Mouse (Mus musculus) MN1 (cell line): ENCODE measurements around the gene Capn11.

Source experiments
- DNase-seq: peaks from one replicate; pipeline ENCODE4 v3.0.0-alpha.2; 2016; ENCODE audit warnings: low spot score

Capn11 gene

DNA sequence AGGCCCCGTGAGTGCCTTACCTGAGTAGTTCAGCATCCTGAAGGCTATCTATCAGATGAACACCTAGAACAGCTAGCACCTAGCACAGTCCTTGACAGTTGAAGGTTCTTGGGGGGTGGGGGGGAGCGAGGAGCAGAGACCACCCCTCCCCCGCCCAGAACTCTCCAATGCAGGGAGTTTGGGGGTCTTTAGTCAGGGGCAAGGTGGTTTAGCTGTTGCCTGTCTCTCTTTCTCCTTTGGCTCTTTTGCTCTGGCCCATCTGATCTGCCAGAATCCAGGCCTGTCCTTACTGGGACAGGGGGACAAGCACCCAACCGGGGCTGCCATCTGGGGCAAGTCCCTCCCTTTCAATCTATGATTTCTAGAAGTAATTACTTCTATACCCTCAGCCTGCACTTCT, at the start of gene Capn11:
TSS of gene Capn11 (minus strand) at position 101 of the 400 bp plus-strand sequence.
- no peak for DNase-seq

DNA sequence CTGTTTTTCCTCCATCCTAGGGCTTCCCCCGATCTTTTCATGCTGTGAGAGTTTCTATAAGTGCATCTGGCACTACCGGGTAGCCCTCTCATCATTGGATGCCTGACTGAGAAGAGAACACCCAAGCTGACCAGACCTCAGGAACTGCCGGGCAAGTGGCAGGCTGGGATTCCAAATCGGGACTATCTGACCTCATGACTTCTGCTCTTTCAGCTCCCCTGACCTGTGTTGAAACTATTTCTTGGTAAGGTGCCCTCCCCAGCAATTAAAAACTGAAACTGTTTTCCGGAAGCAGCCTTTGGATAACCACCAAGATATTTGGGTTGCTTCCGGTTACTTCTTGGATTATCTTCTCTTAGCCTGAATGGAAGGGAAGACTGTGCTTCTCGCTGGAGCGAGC, 49.1 kb upstream of the Capn11 start:
- no peak for DNase-seq

DNA sequence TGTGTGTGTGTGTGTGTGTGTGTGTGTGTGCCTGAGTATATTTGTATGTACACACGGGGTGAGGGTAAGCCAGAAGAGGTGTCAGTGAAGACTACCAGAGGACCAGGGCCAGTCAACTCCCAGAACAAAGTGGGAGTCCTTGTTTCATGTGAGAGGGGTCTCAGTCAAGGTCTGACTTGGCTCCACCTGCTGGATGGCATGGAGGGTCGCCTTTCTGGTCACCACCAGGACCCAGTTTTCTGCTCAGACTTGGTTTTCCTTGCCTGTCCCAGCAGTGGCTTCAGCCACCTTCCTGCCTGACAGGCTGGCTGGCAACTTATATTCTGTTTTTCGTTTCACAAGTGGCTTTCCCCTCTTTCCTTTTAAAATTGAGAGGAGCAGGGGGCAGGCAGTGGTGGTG, 48.3 kb upstream of the Capn11 start:
- DNase-seq, result no peak

DNA sequence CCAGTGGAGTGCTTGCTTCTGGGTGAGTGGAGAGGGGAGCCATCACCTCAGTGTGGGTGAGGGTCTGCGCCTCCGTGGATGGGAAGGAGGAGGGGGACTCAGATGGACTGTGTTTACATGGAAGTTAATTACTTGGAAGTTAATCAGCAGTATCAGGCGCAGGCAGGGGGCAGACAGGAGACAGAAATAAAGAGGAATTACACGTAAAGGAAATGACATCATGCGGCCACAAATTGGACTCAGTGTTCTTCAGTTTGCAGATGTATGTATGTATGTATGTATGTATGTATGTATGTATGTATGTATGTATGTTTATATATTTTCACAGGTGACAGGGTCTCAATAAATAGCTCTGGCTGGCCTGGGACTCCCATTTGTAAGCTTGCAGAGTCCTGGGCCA, 47.7 kb upstream of the Capn11 start:
- no peak for DNase-seq

DNA sequence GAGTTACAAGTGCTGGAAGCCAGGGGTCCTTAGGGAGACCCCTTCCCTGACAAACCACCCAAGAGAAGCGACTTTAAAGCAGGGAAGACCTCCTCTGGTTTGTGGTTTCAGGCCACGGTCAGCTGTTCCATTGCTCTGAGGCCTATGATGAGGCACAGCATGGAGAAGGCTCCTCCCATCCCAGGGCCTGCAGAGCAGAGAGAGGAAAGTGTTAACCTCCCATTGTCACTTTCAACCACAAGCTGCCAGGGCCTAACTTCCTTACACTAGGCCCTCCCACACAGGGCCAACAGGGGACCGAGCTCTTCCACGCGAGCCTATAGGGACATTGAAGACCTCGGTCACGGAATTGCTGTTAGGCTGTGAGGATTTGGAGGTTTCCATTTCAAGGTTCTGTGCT, 44.1 kb upstream of the Capn11 start:
- no peak for DNase-seq

DNA sequence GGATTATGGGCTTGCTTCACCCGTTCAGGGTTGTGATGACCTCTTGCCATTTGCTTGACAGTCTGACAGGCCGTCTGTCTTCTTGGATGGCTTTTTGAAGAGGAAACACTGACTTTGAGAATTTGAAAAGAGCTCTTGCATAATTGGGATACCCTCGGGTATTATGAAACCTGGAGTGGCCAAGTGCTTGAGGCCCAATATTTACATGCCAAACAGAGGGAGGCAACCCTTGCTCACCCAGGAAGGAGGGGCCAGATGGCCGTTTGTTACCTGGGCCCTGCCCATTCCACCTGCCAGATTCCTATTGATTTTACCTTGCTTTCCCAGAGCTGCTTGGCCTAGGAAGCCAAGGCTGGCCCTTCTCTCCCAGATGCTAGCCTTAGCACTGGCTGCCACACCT, 43.1 kb upstream of the Capn11 start:
- no peak for DNase-seq

DNA sequence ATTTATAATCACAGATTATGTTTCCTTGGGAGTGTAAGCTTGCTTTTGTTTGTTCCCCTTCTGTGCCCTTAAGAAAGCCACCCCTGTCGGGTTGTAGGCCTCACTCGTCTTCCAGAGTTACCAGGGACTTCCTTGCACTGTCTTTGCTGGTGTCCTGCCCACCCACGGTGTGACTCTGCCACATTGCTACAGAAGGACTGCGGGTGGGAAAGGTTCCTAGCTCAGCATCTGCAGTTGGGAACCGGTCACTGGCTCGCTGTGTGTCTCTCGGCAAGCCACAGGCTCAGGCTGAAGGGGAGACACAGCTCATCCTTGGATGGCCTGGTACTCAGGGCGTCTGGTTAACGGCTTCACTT, 42.1 kb upstream of the Capn11 start:
- no peak for DNase-seq

DNA sequence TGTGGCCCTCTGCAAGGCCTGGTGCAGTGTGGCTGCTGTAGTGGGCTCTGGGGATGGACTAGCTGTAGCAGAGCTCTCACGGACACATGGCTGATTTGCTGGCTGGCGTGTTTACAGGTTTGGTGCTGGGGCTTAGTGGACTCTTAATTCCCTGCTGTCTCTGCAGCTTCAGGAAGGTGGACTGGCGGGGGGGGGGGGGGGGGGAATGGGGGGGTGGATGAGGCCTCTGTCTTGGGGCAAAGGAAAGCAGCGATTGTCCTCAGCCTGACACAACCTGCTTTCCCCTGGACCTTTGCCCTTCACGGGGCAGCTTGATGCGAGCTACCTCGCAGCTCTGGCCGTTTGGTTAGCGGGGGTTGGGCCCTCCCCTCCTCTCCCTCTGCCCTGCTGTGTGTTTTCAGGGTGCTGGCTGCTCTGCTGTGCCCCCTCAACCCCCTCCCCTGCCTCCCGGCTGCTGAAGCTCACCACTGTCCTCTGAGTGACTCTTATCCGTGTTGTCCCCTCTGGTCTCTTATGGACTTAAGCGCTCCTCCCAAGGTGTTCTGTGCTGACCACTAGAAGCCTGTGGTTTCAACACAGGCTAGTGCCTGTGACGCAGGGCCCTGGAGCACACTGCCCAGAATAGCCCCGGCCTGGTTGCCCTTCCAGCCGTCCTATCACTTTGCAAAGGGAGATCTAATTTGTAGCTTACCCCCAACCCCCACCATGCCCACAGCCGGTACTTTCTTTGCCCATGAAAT, 41.5 kb upstream of the Capn11 start:
- no peak for DNase-seq

DNA sequence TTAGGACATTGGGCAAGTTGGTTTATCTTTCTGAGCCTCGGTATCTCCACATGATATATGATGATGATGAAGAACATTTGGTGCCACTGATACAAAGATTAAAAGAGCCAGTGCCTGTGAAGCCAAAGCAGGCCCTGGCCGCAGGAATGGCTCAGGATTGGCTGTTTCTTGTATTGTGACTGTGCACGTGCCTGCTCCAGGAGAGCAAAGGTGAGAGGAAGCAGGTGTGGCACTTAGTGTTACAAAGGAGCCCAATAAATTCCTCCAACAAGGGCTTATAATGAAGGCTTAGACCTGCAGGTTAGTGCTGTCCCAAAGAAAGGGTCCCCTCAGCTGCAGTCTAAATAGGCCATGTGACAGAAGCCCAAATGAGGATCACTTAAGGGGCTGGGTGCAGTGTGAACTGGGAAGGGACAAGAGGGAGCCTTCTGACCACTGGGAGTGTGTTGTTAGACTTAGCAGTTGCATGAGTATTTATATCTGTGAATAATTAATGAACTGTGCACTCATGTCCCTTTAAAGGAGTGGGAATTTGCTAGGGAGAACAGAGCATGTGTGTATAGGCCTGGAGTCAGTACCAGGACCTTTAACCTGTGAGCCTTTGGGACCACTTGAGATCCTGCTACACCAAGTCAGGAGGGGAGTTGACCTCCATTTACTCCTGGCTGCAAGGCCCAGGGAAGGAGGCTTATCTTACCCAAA, 40.1 kb upstream of the Capn11 start:
- no peak for DNase-seq

DNA sequence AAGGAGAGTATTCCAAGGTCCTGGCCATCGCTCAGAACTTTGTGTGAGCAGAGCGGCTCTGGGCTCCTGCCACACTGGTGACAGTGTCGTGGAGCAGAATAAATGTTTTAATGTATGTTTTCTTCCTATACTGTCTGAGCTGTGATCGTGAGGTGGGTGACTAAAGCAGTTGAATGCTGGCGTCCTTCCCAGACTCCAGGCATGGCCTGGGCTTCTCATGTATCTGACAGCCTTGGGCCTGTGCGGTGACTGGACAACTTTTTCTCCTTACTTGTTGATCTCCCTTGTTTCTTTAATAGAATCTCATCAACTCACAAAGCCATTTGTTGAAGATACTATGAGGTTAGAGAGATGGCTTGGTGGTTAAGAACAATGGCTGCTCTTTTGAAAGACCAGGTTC, 39.2 kb upstream of the Capn11 start:
- peak; percentile 62 for DNase-seq

DNA sequence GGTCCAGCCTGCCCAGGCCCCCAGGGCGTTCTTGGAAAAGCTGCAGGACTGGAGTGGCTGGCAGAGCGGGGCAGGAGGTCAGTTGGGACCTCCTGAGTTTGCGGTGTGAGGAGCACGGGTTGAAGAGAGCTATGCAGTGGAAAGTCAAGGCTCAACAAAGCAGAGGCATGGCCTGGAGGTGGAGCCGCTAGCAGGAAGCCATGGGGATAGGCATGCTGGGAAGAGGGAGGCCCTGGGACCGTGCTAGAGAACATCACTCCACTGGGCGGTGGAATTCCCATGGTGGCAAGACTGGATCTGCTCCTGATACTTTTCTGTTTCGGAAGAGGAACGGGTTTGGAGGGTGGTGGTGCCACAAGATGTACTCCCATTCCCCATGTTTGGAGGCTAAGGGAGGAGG, 37.9 kb upstream of the Capn11 start:
- no peak for DNase-seq

DNA sequence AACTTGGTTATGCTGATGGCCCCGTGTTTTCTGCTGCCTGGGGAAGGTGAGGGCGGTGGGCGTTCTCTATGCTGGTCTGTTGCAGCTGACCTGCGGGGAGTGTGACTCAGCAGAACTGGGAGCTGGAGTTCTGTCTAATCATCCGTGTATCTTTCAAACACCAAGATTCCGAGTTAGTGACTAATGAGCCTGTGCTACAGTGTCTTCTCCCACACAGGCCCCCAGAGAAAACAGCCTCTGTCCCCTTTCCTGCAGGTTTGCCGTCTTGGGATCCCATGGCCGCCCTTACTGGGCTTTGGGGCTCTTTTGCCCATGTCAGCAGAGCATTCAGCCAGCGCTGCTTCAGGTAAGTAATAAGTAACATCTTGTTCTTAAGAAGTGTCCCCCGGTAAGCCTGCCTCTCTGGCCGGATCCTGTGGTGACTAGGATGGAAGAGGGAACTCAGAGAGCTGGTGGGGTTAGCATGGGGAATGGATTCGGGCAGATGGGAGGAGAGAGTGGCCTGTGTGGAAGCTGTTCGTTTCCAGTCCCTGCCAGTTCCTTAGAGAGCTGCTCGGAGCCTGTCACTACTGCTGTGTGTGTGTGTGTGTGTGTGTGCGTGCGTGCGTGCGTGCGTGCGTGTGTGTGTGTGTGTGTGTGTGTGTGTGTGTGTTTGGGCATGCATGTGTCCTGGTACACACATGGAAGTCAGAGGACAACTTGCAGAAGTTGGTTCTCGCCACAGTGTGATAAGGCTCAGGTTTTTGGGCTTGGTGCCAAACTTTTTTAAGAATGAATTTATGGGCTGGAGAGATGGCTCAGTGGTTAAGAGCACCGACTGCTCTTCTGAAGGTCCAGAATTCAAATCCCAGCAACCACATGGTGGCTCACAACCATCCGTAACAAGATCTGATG, 36.3 kb upstream of the Capn11 start:
- DNase-seq, result peak; percentile 54

DNA sequence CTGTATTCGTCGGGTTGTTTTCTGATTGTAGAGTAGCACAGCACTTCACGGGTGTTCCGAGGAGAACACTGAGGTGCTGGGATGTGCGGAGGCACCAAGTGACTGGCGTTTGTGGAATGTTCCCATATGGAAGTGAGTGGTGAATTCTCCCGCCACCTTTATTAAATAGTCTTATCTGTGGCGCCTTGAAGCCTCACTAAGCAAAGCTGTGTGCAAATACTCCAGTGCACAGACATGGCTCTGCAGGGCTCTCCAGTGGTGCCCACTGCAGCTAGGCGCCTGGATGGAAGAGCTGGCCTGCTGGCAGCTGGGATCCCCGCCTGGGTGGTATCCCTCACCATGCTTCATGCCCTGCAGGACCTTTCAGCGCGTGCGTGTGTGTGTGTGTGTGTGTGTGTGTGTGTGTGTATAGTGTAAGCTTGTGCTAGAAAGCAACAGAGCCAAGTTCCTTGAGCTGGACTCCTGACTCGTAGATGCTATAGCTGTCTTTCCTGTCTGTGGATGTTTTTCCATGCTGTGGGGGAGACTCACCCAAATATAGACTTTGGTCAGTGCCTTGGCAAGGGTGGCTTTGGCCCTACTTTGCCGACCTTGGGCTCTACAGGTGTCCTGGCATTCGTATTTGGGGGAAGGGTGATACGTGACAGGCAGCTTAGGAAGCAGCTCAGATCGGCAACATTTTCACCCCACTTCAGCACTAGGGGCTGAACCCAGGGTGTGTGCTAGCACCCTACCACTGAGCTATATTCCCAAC, 34.9 kb upstream of the Capn11 start:
- DNase-seq, result peak; percentile 38

DNA sequence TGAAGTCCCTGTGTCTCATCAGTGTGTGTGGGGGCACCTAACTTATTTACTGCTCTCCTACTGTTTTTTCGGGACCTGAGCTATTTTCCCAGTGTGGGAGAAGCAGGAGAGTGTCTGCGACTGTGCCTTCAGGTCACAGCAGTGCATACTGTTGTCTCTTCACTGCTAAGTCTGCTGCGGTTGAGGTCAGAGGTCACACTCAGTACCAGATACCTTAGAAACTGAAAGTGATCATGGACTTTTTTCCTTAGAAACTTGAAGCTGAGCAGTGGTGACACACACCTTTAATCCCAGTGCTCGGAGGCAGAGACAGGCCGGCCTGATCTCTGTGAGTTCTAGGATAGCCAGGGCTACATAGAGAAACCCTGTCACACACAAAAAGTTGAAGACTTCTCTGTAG, 33.0 kb upstream of the Capn11 start:
- no peak for DNase-seq

DNA sequence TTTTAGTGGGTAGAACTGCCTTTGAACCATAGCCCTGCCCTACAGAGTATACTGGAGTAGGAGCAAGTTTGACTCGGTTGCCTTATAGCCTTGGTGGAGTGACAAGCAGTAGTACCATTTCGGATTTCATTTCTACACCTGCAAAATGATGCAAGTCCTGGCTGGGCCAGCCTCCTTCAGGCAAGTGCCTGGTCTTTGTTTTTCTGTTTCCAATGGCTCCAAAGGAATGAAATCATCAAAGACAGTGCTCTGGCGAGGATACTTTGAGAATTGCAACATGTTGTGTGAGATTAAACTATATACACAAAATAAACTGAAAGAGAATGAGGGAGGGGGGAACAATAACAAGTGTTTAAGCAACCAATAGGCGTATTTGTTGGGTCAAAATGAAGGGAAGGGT, 30.9 kb upstream of the Capn11 start:
- no peak for DNase-seq

DNA sequence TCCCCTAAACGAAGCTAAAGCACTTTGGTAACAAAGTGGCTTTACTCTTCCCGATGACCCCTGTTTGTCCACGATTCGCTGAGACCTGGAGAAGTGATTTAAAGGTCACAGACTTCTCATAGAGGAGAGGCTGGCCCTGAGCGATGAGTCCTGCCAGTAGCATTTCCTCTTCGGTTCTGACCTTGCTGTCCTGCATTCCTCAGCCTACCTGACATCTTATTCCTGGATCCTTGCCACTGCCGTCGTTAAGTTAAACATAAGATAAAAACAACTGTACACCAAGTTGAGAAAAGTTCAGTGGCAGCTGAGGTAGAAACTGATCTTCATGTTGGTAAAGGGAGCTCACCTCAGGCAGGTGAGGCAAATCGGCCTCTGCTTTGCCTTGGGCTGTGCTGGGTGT, 30.0 kb upstream of the Capn11 start:
- no peak for DNase-seq

DNA sequence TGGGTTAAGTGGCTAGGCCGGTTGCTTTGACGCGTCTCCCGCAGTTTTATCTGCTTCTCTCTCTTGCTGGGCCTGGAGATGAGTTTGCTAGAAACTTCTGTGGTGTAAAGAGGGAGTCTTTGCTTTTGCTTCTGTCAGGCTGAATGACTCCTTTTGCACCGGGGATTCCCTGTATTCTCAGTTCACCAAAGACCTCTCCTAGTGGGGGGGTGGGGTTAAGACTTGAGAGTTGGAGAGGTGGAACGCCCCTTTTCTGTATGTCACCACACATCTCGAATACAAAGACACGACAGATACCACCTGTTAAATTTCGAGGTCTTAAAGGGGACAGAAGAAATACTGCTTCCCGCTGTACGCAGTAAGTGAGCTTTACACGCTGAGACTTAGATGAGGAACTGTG, 27.6 kb upstream of the Capn11 start, which contains the start of gene Tmem63b:
TSS of gene Tmem63b (minus strand) at position 190 of the 400 bp plus-strand sequence.
- peak; percentile 45 for DNase-seq

DNA sequence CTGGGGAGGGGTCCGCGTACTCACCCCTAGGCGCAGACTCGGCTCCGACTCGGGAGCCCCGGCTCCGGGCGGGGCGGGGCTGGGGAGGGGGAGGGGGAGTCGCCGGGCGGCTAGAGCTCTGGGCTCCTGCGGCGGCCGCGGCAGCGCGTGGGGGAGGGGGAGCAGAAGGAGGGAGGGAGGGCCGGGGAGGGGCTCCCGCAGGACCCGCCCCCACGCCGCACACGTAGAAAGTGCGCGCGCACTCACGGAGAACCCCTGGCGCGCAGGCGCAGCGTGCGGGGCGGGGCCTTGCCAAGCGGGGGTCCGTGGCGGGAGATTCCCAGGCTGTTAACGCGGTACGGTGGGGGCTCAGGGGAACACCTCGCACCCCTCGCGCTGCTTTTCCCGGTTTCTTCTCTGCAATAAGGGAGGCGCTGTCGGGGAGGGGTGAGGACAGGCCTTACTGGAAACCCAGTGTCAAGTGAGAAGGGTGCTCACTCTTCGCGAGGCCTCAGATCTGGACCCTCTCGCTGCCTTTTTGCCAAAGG, 27.0 kb upstream of the Capn11 start, which contains the start of gene Mrpl14:
TSS of gene Mrpl14 (plus strand) at position 230 of the 527 bp plus-strand sequence.
- DNase-seq, result peak; percentile 98

DNA sequence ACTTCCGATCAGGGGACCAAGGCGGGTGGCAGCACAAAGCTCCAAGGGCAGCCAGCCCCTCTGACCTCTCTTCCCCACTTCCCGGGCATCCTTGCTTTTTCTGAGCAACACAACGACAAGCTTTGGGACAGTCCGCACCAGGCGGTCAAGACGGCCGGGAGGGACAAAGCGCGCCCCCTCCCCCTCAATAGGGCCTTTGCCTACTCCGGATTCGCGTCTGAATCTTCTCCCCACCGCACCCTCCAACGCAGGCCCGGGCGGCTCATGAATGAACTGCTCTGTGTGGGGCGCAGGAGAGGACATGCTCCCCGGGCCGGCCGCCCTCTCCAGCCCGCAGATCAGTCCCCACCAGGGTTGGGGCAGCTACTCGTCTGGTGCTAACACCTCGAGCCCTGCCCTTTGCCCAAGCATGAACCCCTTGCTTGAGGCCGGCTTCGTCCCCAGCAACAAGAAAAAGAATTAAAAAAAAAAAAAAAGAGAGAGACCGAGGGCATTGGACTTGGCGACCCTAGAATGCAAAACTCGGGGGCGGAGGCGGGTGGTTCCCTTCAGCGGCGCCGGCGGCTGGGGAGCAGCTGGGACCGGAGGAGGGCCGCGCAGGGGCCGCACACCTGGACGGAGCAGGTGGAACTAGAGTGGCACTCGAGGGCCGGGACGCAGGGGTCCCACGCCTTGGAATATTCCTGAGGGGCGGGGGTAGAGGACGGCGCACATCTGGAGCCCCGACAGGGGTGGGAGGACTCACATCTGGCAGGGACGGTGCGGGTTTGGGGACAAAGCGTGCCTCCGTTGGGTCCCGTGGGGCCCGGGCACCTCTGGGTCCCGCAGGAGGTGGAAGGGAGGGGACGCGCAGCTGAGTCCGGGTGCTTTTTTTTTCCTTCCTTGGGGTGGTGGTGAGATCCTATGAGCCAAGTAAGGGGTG, 26.3 kb upstream of the Capn11 start:
- DNase-seq, result peak; percentile 74

DNA sequence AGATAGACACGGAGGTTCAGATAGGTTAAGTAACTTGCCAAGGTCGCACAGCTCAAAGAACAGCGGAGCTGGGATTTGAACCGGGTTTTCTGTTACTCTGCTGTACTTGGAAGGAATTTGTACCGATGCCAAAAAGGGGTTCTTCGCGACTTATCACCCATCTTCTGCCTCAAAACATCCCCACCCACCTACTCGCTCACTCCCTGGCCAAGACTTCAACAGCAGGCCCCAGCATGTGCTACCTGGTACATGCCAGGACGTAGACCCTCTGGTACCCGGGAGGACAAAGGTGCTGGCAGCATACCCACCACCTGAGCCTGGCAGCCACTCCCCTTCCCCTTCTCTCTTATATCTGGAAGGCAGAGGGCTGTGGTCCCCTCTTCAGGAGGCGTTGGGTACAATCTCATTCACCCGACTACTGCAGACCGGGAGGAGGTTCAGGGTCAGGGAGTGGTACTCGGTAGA, 25.6 kb upstream of the Capn11 start:
- no peak for DNase-seq
